Mouse (Mus musculus): ENCODE data around the gene Socs5.

Socs5 gene

DNA sequence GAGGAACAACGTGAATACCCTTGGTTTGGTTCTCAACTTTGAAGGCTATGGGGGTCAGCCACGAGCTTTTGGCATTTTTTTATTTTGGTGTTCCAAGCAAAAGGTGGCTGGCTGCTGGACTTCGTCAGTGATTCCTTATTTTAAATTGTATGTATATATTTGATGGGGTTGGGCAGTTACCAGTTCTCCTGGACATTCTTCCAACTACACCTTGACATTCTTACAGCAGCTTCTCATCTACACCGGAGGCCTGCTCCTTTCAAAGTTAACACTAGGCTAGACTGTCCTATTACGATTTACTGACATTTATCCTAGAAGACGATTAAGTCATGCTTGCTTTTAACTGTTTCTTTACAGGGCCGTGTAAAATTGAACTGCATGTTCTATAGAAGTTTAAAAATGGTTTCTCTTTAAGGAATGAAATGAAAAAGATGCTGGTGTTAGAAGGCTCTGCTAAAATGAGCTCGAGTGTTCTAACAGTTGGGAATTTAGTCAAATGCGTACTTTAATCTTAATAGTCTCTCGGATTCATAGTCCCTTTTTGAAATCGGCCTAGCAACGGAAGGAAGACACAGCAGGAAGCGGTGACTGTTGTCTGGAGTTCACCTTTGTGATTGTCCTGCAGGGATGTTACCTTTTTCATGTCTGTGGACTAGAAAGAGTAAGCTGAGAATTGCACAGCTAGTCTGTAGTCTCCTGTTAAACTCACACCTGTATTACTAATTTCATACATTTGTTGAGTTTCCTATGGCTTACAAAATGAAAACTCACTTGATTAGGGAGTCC lies 1.2 kb downstream of the Socs5 start:
- no peak for DNase-seq (ENCODE audit: low spot score)

DNA sequence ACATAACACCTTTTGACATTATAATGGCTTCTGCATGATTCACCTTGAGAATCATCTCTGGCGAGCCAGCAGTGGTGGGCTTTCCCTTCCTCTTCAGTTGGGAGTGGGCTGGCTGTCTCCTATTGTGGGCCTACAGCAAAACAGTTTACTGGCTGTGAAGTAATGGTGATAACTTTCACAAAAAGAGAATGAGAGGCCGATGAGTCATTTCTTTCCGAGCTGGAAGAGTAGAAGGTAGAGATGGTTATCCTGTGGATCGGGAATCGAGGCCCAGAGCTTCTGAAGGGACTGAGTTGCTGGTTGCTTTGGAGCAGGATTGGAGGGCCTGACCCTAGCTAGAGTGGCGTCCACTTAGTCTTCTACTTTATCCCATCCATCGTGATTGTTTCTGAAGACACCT lies 2.0 kb downstream of the Socs5 start:
- DNase-seq (ENCODE audit: low spot score), result no peak

DNA sequence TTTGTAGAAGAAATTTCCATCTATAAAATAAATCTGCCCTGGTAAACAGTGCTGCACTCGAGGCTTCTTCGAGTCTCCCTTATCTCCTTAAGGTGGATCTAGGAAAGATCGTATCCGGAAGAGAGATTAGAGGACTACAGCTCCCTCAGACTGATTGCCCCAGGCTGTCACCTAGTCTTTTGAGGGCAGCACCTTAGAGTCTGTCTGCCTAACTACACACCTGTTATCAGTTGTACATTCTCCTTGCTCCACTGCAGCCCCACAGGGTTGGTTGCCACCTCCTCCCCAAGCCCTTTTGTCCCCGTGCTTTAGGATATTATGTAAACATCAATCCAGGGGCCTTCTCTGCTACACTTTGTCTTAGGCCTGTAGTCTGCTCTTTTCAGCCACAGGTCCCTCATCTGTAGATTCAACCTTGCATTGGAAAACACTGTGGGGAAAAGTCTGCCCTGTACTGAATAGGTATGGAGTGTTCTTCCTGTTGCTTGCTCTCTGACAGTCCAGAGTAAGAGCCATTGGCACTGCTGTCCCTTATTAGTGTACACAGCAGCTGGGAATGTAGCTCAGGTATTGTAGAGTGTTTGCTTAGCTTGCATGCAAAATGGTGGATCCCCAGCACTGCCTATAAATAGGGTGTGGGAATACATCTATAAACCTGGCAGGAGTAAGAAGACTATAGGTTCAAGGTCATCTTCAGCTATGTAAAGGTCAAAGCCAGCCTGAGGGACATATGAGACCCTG lies 5.5 kb downstream of the Socs5 start:
- no peak for DNase-seq (ENCODE audit: low spot score)

DNA sequence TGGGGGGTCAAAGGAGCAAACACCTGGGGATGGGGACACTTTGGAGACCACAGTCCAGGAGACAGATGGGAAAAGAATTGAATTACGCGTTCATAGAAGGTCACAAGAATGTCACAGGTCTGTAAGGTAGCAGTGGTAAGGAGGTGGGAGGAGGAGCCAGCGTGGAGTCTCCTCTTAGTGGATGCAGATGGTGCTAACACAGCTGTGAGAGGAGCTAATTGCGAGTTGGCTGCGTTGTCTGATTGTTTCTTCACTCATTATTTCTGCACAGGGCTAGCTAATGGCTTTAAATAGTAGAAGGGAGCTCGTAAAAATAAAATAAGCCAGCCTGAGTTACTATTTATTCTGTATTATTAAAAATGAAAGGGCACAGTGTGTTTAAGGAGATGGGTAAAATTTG lies 8.1 kb downstream of the Socs5 start:
- DNase-seq (ENCODE audit: low spot score), result no peak

DNA sequence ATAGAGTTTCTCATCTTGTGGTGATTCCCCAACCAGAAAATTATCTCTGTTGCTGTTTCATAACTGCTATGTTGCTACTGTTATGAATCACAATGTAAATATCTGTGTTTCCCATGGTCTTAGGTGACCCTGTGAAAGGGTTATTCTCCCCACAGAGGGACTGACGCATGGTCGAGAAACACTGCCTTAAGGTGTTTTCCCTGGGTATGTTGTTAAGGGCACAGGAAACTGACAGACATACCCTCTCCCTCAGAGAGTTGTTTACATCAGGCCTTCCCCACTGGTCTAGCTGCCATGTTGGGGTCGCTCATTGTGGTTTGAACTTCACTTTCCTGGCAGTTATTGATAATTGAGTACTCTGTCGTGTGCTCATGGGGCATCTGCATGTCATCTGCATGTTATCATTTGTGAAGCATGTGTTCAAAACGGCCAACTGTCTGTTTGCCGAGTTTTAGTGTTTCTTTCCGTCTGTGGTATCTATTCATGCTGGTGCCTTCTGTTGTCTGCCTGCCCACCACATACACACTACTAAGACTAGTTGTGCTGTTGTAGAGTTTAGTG lies 11.6 kb downstream of the Socs5 start:
- DNase-seq (ENCODE audit: low spot score), result no peak

DNA sequence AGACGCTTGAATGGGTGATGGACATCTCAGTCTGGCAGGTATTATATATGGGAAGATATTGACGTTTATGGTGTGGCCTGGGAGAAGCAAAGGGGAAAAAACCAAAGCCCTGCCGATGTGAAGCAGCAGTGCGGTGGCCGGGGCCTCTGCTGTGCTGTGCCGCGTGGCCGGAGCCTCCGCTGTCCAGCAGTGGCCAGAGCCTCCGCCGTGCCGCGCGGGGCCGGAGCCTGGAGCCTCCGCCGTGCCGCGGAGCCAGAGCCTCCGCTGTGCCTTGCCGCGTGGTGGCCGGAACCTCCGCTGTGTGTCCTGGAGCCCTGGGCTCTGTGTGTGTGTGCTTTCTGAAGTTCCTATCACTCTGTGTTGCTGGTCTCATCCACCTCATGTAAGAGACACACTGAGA lies 17.9 kb downstream of the Socs5 start:
- no peak for DNase-seq (ENCODE audit: low spot score)

DNA sequence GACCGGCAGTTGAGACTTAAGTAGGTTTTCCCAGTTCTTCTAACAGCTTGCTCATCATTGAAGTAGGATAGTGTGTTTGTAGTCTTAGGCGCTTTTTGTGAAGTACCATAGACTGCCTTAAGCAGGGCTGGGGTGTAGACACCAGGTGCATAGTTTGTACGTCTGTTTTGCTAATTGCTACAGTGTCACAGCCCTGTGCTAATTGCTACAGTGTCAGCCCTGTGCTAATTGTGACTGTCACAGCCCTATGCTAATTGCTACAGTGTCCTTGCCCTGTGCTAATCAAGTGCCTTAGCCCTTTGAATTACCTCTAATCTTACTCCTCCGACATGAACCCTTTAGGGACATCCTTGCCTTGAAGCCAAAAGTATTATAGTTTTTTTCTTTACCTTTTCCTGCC lies 24.8 kb downstream of the Socs5 start:
- no peak for DNase-seq (ENCODE audit: low spot score)

DNA sequence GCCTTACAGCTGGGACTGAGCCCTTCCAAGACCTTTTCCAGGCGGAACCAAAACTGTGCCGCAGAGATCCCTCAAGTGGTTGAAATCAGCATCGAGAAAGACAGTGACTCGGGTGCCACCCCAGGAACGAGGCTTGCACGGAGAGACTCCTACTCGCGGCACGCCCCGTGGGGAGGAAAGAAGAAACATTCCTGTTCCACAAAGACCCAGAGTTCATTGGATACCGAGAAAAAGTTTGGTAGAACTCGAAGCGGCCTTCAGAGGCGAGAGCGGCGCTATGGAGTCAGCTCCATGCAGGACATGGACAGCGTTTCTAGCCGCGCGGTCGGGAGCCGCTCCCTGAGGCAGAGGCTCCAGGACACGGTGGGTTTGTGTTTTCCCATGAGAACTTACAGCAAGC lies 26.3 kb downstream of the Socs5 start:
- no peak for DNase-seq (ENCODE audit: low spot score)

DNA sequence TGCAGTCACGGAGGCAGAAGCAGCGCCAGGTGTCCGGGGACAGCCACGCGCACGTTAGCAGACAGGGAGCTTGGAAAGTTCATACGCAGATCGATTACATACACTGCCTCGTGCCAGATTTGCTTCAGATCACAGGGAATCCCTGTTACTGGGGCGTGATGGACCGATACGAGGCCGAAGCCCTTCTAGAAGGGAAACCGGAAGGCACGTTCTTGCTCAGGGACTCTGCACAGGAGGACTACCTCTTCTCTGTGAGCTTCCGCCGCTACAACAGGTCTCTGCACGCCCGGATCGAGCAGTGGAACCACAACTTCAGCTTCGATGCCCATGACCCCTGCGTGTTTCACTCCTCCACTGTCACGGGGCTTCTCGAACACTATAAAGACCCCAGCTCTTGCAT lies 27.2 kb downstream of the Socs5 start:
- no peak for DNase-seq (ENCODE audit: low spot score)

DNA sequence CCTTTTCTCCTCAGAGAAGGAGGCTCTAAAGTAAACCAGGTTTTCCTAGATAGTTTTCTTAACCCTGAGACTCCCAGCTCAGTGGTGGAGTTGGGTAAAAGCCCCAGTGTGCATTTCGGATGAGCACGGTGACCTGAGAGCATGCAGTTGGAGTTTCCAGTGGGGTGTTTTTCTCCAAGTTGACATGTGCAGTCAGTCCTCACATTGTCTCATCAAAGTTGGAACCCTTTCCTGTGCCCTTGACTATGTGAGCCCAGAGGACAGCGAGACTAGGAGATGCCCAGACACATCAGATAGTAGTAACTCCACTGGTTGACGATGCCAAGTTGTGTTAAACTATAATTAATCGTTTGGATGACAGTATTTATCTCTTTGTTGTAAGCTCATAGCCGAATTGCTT lies 28.3 kb downstream of the Socs5 start:
- DNase-seq (ENCODE audit: low spot score), result no peak

DNA sequence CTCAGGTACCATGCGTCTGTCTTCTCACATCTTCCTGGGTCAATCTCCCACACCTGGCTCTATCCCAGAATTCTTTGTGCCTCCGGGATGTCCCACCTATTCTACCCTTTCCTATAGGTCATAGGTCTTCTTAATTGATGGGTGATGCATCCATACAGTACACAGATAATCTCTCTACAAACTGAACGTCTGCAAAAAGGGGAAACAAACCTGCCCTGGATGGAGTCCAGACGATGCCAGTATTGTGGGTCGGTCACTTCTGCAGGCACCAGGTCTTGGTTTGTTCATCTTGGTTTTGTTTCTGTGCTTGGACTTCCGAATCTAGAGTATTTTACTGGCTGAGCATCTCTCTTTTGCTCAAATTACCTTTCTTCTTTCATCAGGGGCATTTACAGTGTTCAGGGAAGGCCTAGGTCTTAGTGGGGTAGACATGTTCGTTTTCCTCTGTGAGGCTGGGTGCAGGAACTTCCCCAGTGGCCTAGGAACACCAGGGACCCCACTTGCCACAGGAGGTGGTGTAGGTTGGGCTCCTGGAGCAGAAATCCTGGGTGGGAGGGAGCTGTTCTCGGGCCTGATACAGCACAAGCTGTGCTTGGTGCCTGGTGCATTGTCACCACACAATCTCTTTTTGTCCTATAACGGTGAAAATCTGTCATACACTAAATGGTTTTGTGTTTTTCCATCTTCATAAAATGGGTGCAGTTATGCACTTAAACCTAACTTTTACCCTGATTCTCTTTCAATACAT lies 33.9 kb downstream of the Socs5 start:
- no peak for DNase-seq (ENCODE audit: low spot score)

DNA sequence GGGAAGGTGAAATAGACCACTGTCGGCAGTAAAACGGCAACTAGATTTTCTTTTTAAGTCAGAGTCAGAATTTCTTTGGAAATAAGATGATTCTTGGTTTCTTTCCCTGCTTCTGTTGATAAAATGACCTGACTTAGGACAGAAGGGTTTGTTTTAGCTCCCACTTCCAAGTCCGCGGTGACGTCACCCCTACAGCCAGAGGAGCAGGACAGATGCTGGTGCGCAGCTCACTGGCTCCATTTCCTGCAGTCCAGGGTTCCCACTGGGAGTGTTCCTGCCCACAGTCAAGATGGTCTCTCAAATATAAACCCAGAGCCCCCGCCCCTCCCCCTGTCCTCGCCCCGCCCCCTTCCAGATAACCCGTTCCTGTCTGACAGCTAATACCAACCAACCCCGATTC lies 34.8 kb downstream of the Socs5 start:
- DNase-seq (ENCODE audit: low spot score), result no peak

DNA sequence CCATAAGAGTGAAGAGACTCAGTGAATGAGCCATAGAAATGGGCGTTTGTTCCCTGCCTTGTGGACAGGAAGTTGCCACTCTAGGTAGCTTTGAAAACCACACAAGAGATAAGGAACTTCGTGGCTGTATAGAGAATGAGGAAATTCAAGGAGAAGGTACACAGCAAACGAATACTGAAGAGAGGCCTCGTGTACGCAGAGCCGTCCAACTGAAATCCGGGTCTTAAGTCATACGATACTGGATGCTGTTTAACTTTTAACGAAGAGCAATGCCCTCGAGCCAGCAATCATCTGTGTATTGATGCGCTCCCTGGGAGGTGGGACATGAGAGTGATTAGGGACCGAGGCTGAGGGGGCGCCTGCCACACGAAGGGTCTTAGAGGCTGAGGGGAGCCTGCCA lies 35.7 kb downstream of the Socs5 start:
- DNase-seq (ENCODE audit: low spot score), result no peak

DNA sequence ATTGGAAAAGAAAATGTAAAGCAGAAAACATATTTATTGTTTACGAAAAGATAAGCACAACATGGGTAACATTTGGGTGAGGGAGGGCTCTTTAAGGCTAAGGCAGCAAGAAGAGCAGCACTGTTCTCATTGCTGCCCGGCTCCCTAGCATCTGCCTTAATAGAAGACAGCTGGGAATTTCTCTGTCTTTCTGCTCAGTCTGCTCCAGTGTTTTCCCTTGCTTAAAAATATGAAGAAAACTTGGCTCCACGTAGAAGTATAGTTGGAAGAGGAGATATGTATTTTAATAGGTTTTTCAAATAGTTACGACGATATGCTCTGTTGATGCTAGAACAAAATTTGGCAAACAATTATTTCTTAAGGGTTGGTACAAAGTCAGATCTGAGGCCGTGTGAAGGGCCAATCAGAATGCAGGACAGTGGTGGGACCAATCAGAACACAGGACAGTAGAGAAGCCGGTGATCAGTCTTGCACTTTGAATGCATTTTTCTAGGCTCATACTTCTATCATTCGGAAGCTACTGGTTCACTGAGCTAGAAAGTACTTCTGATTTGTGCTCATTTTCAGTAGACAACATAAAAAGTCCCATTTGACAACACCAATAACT lies 39.0 kb downstream of the Socs5 start:
- DNase-seq (ENCODE audit: low spot score), result no peak

DNA sequence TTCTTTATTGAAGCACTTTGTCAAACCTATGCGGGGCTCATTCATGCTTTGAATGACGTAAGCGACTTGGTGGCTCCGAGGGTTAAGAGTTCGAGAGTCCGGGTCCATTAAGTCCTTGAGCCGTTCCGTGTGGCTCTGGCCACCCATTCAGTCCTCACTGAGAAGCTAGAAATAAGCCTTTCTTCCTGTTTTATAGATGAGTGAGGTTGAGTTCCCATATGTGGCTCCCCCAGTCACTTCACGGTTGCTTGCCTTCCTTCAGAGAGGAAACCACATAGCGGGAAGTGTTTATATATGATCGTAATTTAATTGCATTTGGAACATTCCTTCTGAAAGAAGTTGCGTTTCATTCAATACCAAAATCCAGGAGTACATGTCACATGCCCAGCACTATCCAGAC lies 42.3 kb downstream of the Socs5 start:
- DNase-seq (ENCODE audit: low spot score), result no peak

DNA sequence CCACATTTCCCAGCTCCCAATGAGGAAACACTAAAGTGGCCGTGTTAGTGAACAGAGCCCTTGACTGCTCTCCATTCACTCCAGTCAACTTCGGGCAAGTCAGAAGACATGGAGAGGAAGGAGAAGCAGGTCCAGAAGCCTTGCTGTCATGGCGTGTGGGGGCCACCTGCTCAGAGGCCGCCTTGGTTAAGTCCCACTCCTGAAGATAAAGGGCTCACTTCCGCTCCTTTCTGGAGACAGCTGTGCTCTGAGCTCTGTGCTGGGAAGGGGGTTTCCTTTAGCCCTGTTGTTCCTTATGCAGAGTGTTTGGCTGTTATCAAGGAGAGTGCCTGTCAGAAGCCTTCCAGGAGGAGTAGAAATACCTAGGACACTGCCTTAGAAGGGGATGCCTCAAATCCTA lies 45.5 kb downstream of the Socs5 start:
- DNase-seq (ENCODE audit: low spot score), result no peak

DNA sequence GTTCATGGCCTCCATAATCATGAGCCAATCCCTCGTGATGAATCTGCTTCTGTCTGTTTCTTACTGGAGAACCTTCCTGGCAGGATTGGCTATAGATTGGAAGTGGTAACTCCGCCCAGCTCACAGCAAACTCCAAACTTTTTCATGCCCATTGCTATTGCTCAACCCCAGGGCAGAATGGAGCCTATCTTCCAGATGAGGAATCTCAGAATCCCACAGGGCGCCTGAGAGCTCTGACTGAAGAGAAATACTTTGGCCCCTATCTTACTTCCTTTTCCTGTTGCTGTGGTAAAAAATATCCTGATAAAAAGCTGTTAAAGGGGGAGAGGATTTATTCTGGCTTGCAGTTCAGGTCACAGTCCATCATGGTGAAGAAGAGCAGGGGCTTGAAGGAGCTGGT lies 48.2 kb downstream of the Socs5 start:
- DNase-seq (ENCODE audit: low spot score), result no peak

DNA sequence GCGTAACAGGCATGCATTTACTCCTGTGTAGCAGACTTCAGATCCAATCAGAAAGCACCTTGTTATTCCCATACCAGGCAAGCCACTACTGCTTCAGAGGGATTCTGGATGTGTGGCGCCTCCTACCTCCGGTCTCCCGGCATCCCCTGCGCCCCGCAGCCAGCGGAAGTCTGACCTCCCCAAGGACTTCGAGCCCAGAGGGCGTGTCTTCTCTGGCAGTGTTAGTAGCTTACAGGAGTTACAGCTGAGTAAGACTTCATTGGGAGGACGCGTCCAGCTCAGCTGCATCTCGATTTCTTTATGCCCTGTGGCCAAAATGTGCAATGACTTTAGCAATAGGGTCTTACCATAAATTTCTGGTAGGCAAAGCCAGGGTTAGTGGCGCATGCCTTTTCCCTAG lies 50.3 kb downstream of the Socs5 start:
- no peak for DNase-seq (ENCODE audit: low spot score)

DNA sequence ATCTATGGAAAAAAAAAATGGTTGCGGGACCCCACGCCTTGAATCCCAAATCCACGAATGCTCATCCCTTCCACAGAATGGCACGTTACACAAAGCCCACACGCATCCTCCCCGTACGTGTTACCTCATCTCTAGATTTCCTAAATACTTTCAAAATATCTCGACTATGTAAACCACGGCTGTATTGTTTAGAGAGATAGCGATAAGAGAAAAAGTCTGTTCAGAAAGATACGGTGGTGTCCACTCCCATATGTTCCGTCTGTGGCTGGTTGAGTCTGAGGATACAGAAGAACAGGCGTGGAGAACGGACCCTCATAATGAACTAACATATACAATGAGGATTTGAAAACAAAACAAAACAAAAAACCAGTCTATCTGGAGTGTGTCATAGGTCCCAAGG lies 51.1 kb downstream of the Socs5 start:
- DNase-seq (ENCODE audit: low spot score), result no peak

DNA sequence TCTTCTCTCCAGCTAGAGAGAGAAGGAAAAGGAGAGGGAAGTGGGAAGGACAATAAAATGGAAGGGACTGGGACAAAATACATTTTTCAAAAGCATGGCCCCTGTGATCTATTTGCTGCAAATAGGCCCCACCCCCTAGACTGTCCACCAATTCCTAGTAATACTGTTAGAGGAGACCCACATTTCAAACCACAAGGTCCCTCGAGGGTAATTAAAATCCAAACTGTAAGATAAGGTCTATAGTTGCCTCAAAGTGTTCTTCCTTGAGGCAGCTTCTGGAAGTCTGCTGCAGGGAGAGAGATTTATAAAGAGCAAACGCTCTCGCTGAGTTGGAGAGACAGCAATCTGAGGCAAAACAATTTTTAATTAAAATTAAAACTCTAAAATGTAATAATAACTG lies 52.8 kb downstream of the Socs5 start:
- no peak for DNase-seq (ENCODE audit: low spot score)

DNA sequence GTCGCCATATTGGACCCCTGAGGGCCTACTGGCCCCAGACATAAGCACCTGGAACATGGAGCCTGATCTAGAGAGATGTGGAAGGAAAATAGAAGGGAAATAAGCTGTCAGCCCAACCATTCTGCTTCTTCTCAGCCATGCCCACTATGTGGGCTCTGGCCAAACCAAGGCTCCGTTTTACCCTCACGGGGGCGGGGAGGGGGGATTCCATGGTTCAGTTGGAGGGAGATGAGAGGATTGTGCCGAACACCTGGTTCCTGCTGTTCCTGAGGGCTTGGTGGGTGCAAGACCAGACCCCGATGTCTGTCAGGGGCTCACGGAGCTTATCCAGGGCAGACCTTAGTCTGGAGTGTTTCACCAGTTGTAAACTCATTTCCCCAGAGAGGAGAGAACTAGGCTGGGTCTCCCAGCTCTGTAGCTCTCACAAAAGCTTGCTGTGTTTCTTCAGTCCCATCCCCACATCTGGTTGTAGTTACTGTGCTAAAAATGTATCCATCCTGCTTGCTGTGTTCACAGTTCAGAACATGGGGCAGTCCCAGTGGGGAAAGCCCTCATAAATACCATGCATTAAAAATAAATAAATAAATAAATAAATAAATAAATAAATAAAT lies 56.9 kb downstream of the Socs5 start:
- DNase-seq (ENCODE audit: low spot score), result no peak

DNA sequence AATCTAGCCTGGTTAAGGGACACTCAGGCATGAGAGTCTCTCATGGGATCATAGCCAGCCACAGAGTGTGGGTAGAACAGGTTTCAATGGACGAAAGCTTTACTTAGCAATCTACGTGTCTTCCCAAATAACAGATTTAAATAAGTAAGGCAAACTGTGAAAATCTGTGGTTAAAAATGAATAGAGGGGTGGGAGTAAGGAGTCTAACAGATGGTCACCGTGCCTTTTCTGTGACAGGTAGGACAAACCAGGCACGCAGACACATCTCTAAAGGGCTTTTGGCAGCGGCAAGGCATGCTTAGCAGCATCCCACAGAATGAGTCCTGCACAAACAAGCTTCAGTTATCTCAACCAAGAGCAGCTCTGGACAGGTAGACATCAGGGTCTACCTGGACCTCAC lies 59.9 kb downstream of the Socs5 start:
- DNase-seq (ENCODE audit: low spot score), result no peak

Measured in ovary, postnatal 10 days (tissue).